Mouse (Mus musculus) forebrain, embryonic 12.5 days (tissue): ENCODE results near the gene Naa15. TPM values are rescaled to one million over a fixed set of nuclear protein-coding genes. Genes with fewer than 3 reads are reported as not detected.

Experiments
- ATAC-seq: fragments of 200-750 bp; cut with Nextera tagmentation; 2 replicates; pipeline ENCODE4 v1.8.0; 2017; ENCODE audit warnings: moderate TSS enrichment; ENCODE audit not compliant: low FRiP score
- H3K27ac ChIP-seq: fragments of 300-500 bp; sonication (generic); 2 replicates; pipeline ENCODE4 v1.5.1; 2016; ENCODE audit warnings: mild to moderate bottlenecking
- H3K27me3 ChIP-seq: fragments of 300-500 bp; sonication (generic); 2 replicates; pipeline ENCODE4 v1.6.1; 2016; ENCODE audit warnings: mild to moderate bottlenecking
- H3K36me3 ChIP-seq: fragments of 300-500 bp; sonication (generic); replicated peaks from 2 replicates; pipeline ENCODE4 v1.6.1; 2016; ENCODE audit warnings: mild to moderate bottlenecking
- H3K4me1 ChIP-seq: fragments of 300-500 bp; sonication (generic); 2 replicates; pipeline ENCODE4 v1.6.1; 2016
- H3K4me2 ChIP-seq: fragments of 300-500 bp; sonication (generic); 2 replicates; pipeline ENCODE4 v1.6.1; 2016; ENCODE audit warnings: mild to moderate bottlenecking, moderate library complexity
- H3K4me3 ChIP-seq: fragments of 300-500 bp; sonication (generic); replicated peaks from 2 replicates; pipeline ENCODE4 v1.5.1; 2016; ENCODE audit warnings: mild to moderate bottlenecking
- H3K9ac ChIP-seq: fragments of 300-500 bp; sonication (generic); 2 replicates; pipeline ENCODE4 v1.6.1; 2016; ENCODE audit warnings: mild to moderate bottlenecking
- H3K9me3 ChIP-seq: fragments of 300-500 bp; sonication (generic); 2 replicates; pipeline ENCODE4 v1.6.1; 2016
- WGBS: fragments of 180-500 bp; shearing (Covaris S2); methylation state at CpG from one replicate; pipeline ENCODE4 v1.1.7; 2016; 5-methylcytosine and 5-hydroxymethylcytosine counted together
- polyA plus RNA-seq: library from polyadenylated mRNA; unstranded; fragments of >200 nt; fragmentation: Nextera tagmentation; extraction: Ambion mirVana; gene quantifications from 2 replicates; pipeline ENCODE4 v1.2.1, GENCODE M21; 2016

Naa15 gene
- polyA plus RNA-seq, 1 experiment from 2014 or later, result 75.9 TPM

GRCm38 (mm10) chr3:51481059-51481458 lies 66.1 kb downstream of the Naa15 start:
- Histone ChIP-seq H3K27ac (no peak overlapping the region), H3K36me3 (no peaks in the 10 kb centered on the region; the same call in 1 of the 2 replicates)
- no peak for ATAC-seq

GRCm38 (mm10) chr3:51481881-51482280 lies 66.9 kb downstream of the Naa15 start:
- Histone ChIP-seq H3K9ac (no peak overlapping the region), H3K4me1 (peaks cover 25% of the 10 kb centered on the region), H3K36me3 (no peaks in the 10 kb centered on the region), H3K9me3 (no peaks in the 10 kb centered on the region), H3K27ac (no peak overlapping the region), H3K4me2 (no peak overlapping the region), H3K4me3 (no peak overlapping the region), H3K27me3 (no peaks in the 10 kb centered on the region)
- WGBS, result 57% methylated on average over 3 of the region's 3 CpGs
- no peak for ATAC-seq

More at GRCm38 (mm10) chr3:51481059-51481458, 66.1 kb downstream of the Naa15 start:
- no peaks in the 10 kb centered on the region for H3K9me3 ChIP-seq
- H3K4me1 ChIP-seq, result peaks cover 25% of the 10 kb centered on the region
- no peak overlapping the region for H3K4me3 ChIP-seq
- H3K4me2 ChIP-seq, result no peak overlapping the region
- H3K9ac ChIP-seq, result no peak overlapping the region
- no peaks in the 10 kb centered on the region for H3K27me3 ChIP-seq

- Histone ChIP-seq H3K27ac (no peak overlapping the region), H3K9me3 (no peaks in the 10 kb centered on the region), H3K4me3 (peak overlapping the region; percentile 68; the same call in 1 of the 2 replicates), H3K9ac (peak overlapping the region; percentile 81; the same call in 1 of the 2 replicates), H3K27me3 (no peaks in the 10 kb centered on the region), H3K4me1 (peaks cover 25% of the 10 kb centered on the region), H3K4me2 (peak overlapping the region; percentile 82; the same call in 1 of the 2 replicates), H3K36me3 (no peaks in the 10 kb centered on the region)
- 87% methylated on average over 3 of the region's 3 CpGs for WGBS
- no peak for ATAC-seq
Measured at GRCm38 (mm10) chr3:51482781-51483180, 67.8 kb downstream of the Naa15 start.

GRCm38 (mm10) chr3:51483741-51484359 lies 68.9 kb downstream of the Naa15 start, which contains the start of gene Rab33b:
Gene Rab33b, plus strand, starts transcription at chr3:51483920.
- Histone ChIP-seq H3K4me3 (peak within 1 kb of the TSS; percentile 68), H3K9ac (peak within 1 kb of the TSS; percentile 81), H3K27me3 (no peaks in the 10 kb centered on the region), H3K27ac (peak within 1 kb of the TSS; percentile 92), H3K4me1 (peaks cover 25% of the 10 kb centered on the region), H3K4me2 (peak within 1 kb of the TSS; percentile 82), H3K9me3 (no peaks in the 10 kb centered on the region), H3K36me3 (no peaks in the 10 kb centered on the region)
- ATAC-seq, result peak; percentile 96
- under 1% methylated on average over 66 of the region's 70 CpGs for whole genome bisulfite sequencing

- Histone ChIP-seq H3K4me1 (peaks cover 25% of the 10 kb centered on the region), H3K27ac (peak overlapping the region; percentile 92), H3K4me2 (peak overlapping the region; percentile 82), H3K27me3 (no peaks in the 10 kb centered on the region), H3K9me3 (no peaks in the 10 kb centered on the region), H3K36me3 (no peaks in the 10 kb centered on the region), H3K4me3 (peak overlapping the region; percentile 68), H3K9ac (peak overlapping the region; percentile 81)
- WGBS, result 0% methylated on average over 33 of the region's 33 CpGs
- peak; percentile 52 for ATAC-seq
Measured at GRCm38 (mm10) chr3:51484370-51484769, 69.4 kb downstream of the Naa15 start.

GRCm38 (mm10) chr3:51485347-51485746 lies 70.4 kb downstream of the Naa15 start:
- no peak for ATAC-seq
- H3K27ac ChIP-seq, result no peak overlapping the region
- no peaks in the 10 kb centered on the region for H3K9me3 ChIP-seq
- WGBS, result 79% methylated on average over 4 of the region's 4 CpGs
- H3K27me3 ChIP-seq, result no peaks in the 10 kb centered on the region
- H3K4me3 ChIP-seq, result peak overlapping the region; percentile 68
- H3K9ac ChIP-seq, result no peak overlapping the region
- H3K4me2 ChIP-seq, result peak overlapping the region; percentile 82
- no peaks in the 10 kb centered on the region for H3K36me3 ChIP-seq
- H3K4me1 ChIP-seq, result peaks cover 25% of the 10 kb centered on the region

- peaks cover 25% of the 10 kb centered on the region for H3K4me1 ChIP-seq
- no peak overlapping the region for H3K9ac ChIP-seq
- no peaks in the 10 kb centered on the region for H3K9me3 ChIP-seq
- H3K36me3 ChIP-seq, result no peaks in the 10 kb centered on the region
- no peak overlapping the region for H3K4me3 ChIP-seq
- no peak for ATAC-seq
- H3K27me3 ChIP-seq, result no peaks in the 10 kb centered on the region
- H3K27ac ChIP-seq, result no peak overlapping the region
- 91% methylated on average over 4 of the region's 4 CpGs for WGBS
- no peak overlapping the region for H3K4me2 ChIP-seq
Measured at GRCm38 (mm10) chr3:51486491-51487195, 71.7 kb downstream of the Naa15 start.

- peaks cover 8% of the 10 kb centered on the region for H3K4me1 ChIP-seq
- no peak for ATAC-seq
- H3K27ac ChIP-seq, result no peak overlapping the region
- WGBS, result 63% methylated on average over 7 of the region's 7 CpGs
- no peak overlapping the region for H3K9ac ChIP-seq
- no peaks in the 10 kb centered on the region for H3K9me3 ChIP-seq
- no peak overlapping the region for H3K4me2 ChIP-seq
- H3K36me3 ChIP-seq, result peaks cover 8% of the 10 kb centered on the region
- H3K4me3 ChIP-seq, result no peak overlapping the region
- H3K27me3 ChIP-seq, result no peaks in the 10 kb centered on the region
Measured at GRCm38 (mm10) chr3:51490088-51490753, 75.3 kb downstream of the Naa15 start.

GRCm38 (mm10) chr3:51493272-51493838 lies 78.4 kb downstream of the Naa15 start:
- 94% methylated on average over 13 of the region's 13 CpGs for WGBS
- ATAC-seq, result no peak
- Histone ChIP-seq H3K9ac (no peak overlapping the region), H3K4me1 (no peaks in the 10 kb centered on the region), H3K4me3 (no peak overlapping the region), H3K27me3 (no peaks in the 10 kb centered on the region), H3K27ac (no peak overlapping the region), H3K4me2 (no peak overlapping the region), H3K9me3 (no peaks in the 10 kb centered on the region), H3K36me3 (peaks cover 8% of the 10 kb centered on the region)

- Histone ChIP-seq H3K4me2 (no peak overlapping the region), H3K4me1 (no peaks in the 10 kb centered on the region), H3K9me3 (no peaks in the 10 kb centered on the region), H3K27me3 (no peaks in the 10 kb centered on the region), H3K36me3 (peaks cover 8% of the 10 kb centered on the region), H3K4me3 (no peak overlapping the region), H3K9ac (no peak overlapping the region), H3K27ac (no peak overlapping the region)
- no peak for ATAC-seq
- 94% methylated on average over 2 of the region's 2 CpGs for WGBS
Measured at GRCm38 (mm10) chr3:51494466-51494865, 79.5 kb downstream of the Naa15 start.

- Histone ChIP-seq H3K4me3 (no peak overlapping the region), H3K27ac (no peak overlapping the region), H3K36me3 (peaks cover 8% of the 10 kb centered on the region), H3K9me3 (no peaks in the 10 kb centered on the region), H3K4me2 (no peak overlapping the region), H3K9ac (no peak overlapping the region), H3K27me3 (no peaks in the 10 kb centered on the region), H3K4me1 (no peaks in the 10 kb centered on the region)
- 94% methylated on average over 9 of the region's 9 CpGs for WGBS
- ATAC-seq, result no peak
Measured at GRCm38 (mm10) chr3:51495646-51496045, 80.7 kb downstream of the Naa15 start.

GRCm38 (mm10) chr3:51497978-51498377 lies 83.0 kb downstream of the Naa15 start:
- H3K9ac ChIP-seq, result no peak overlapping the region
- H3K4me3 ChIP-seq, result no peak overlapping the region
- 97% methylated on average over 1 of the region's 1 CpGs for WGBS
- H3K9me3 ChIP-seq, result no peaks in the 10 kb centered on the region
- no peak for ATAC-seq
- no peak overlapping the region for H3K27ac ChIP-seq
- H3K4me1 ChIP-seq, result no peaks in the 10 kb centered on the region
- peaks cover 8% of the 10 kb centered on the region for H3K36me3 ChIP-seq
- no peak overlapping the region for H3K4me2 ChIP-seq
- H3K27me3 ChIP-seq, result no peaks in the 10 kb centered on the region
